Mouse (Mus musculus) gastrocnemius, postnatal 14 days (tissue): Measurements from ENCODE around the gene Gm20877. TPM values are rescaled to one million over a fixed set of nuclear protein-coding genes. Genes with fewer than 3 reads are reported as not detected.
"Not testable (repeated sequence)": the region's sequence is repeated elsewhere in the genome, so short reads cannot be mapped to it uniquely, and the experiment has no call there.

ENCODE experiments used
- DNase-seq: peaks from one replicate; pipeline ENCODE4 v3.0.0; 2021; ENCODE audit warnings: mixed read lengths
- intact Hi-C: fragments of 180-260 bp; cut with DNase I; formaldehyde crosslinking; loops from one replicate; pipeline ENCODE4 v1.15.1; 2025; ENCODE audit warnings: low total_unique reads
- long read RNA-seq, 2 experiments: library from polyadenylated mRNA; stranded (forward); transcript quantifications; one replicate each; pipeline ENCODE4 v2.0.0; 2021
- total RNA-seq, 2 experiments: library from RNA; stranded (reverse); gene quantifications; 2 replicates each; pipeline ENCODE4 v1.2.3; 2021

The Gm20877 gene
- not detected for total RNA-seq
- long read RNA-seq, experiment 1, result 0 reads
- long read RNA-seq, experiment 2, result 0 reads

DNA sequence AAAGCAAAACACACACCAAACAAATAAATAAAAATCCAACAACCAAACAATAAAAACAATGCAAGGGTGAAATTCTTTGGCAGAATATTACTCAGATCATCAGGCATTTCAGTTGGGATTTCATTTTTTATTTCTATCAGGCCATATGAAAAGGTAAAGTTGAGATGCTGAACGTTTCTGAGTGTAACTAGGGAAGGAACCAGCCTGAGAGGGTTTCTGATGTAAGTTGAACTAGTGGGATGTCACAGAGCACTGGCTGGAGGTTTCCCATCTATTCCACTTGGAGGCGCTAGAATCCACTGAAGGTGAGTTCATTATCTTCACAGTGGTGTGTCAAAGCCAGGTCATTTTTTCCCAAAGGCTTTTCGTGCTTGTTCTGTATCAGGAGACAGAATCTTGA, at the start of gene Gm20877:
Gm20877 (plus strand) TSS at position 301 of the 400 bp plus-strand sequence.
- intact Hi-C loops, DNase-seq: not testable (repeated sequence)
